Mouse (Mus musculus) testis, adult 2 months (tissue): ENCODE results near the gene Plekhs1.

ENCODE experiments used
- CTCF ChIP-seq: fragments of 200-500 bp; IDR thresholded peaks from 2 replicates; pipeline ENCODE4 v1.5.1; 2012; ENCODE audit warnings: low read depth, mild to moderate bottlenecking, inconsistent platforms, low read length, moderate library complexity; ENCODE audit not compliant: control insufficient read depth, insufficient read depth, insufficient replicate concordance
- POLR2A ChIP-seq: fragments of 200-500 bp; IDR thresholded peaks from 2 replicates; pipeline ENCODE4 v1.6.1; 2012; ENCODE audit warnings: low read depth, mild to moderate bottlenecking, inconsistent platforms, low read length, moderate library complexity; ENCODE audit not compliant: control insufficient read depth

GRCm38 (mm10) chr19:56459154-56460050 lies 2.0 kb upstream of the Plekhs1 start:
- TF ChIP-seq CTCF, result no peak
- no peak for TF ChIP-seq POLR2A
